Mouse (Mus musculus): ENCODE measurements around the gene Acox3. TPM values are rescaled to one million over a fixed set of nuclear protein-coding genes. Genes with fewer than 3 reads are reported as not detected.

Acox3 gene
- polyA plus RNA-seq (2012; ENCODE audit: insufficient read depth, insufficient read length, missing spikeins): 86.6 and 110 TPM in 2 replicates

DNA sequence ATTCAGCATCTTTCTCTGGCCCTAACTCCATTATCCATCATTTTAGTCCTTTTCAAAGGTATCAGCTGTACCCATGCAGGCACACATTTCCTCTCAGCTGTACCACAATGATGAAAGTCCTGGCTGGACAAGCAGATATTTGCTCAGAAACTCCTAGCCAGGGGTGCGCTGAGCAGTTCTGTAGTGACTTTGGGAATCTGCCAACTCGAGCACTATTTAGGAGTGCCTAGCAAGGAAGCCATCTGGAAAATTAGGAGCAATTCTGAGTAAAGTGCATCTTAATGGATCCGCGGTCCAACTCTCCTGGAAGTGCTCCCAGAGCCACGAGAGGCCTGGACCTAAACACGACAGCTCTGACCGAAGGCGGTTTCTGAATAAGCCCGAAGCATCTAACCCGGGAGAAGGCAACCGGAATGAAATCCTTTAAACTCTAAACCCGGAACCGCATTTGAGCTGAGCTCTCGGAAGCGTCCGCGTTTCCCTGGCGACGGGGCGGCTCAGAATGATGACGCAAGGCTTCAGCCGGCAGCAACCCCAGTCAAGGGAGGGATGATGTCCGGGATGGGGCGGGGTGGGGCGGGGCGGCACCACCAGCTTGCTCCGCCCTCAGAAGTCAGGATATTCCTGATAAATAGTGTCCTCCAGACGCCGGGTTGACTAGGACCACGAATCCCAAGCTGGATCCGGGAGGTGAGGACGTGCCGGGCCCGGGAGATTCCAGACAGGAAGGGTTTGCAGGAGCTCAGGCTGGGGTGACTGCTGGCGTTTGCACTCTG, at the start of gene Acox3:
Acox3 (plus strand) TSS at position 596 of the 776 bp plus-strand sequence.
- no peak for TF ChIP-seq POLR2A (IDR thresholded peaks at IDR 0.05; ENCODE audit: borderline replicate concordance, low read depth, low read length)
- no peak for TF ChIP-seq CTCF (IDR thresholded peaks at IDR 0.05; ENCODE audit: low read depth, low read length)
- H3K4me3 ChIP-seq (ENCODE audit: insufficient read depth, low read length): peak within 1 kb of the TSS; percentile 88
- H3K4me1 ChIP-seq (ENCODE audit: control insufficient read depth, insufficient read depth, low read length): peaks cover 25% of the 10 kb centered on the region
- H3K27ac ChIP-seq (ENCODE audit: insufficient read depth, low read depth, low read length): peak within 1 kb of the TSS; percentile 74

DNA sequence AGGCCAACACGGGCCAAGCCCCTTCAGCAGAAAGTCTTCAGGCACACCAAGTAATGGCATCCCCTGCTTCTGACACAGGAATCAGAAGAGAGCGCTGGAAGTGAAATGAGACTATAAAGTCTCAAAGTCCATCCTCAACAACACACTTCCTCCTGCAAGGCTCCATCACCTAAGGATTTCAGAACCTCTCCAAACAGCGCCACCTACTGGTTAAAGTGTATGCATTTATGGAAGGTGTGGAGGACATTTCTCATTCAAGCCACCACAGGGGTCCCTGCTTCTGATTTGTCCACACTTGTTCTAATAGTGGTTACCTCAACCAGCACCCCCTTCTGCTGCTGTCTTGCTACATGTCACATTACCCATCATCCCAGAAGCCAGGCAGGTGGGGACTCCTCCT, 46.6 kb upstream of the Acox3 start:
- Histone ChIP-seq H3K27ac (ENCODE audit: insufficient read depth, low read depth, low read length) (no peak overlapping the region), H3K4me3 (ENCODE audit: insufficient read depth, low read length) (no peak overlapping the region), H3K4me1 (ENCODE audit: control insufficient read depth, insufficient read depth, low read length) (no peaks in the 10 kb centered on the region)
- TF ChIP-seq POLR2A (IDR thresholded peaks at IDR 0.05; ENCODE audit: borderline replicate concordance, low read depth, low read length) (no peak), CTCF (IDR thresholded peaks at IDR 0.05; ENCODE audit: low read depth, low read length) (no peak)

DNA sequence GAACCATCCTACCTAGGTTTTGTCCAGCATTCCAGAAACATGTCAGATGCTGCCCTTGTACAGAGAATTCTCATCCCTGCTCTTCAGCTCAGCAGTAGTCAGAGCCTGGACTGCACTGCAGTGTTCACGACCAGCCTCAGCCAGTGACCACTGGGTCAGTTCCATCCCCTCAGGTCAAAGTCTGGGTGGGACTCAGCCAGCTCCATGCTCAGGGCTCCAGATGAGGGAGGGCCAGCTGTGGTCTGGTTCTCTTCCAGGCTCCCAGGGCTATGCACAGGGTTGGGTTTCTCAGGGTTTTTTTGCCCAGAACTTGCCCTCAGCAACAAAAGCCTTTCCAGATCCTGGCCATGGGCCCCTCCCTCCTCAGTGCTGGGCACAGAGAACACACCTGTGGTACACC, 45.4 kb upstream of the Acox3 start:
- H3K4me1 ChIP-seq (ENCODE audit: control insufficient read depth, insufficient read depth, low read length): no peaks in the 10 kb centered on the region
- TF ChIP-seq CTCF (IDR thresholded peaks at IDR 0.05; ENCODE audit: low read depth, low read length) (no peak), POLR2A (IDR thresholded peaks at IDR 0.05; ENCODE audit: borderline replicate concordance, low read depth, low read length) (no peak)
- H3K4me3 ChIP-seq (ENCODE audit: insufficient read depth, low read length): no peak overlapping the region
- H3K27ac ChIP-seq (ENCODE audit: insufficient read depth, low read depth, low read length): no peak overlapping the region

DNA sequence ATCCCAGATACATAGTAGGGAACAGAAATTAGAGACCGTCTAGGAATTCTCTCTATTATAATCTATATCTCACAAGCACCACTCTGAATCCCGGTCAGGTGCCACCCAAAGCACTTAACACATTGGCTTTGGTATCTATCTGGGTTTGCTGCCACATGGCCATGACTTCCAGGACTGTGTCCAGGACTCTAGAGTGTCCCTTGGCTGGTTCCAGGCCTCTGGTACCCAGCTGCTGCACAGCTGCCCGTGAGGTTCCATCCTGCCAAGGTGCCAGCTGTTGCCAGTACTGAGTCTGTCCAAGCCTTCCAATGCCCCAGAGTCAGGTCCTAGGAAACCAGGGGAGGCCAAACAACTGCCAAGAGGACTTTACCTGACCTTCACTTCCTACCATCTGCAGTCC, 44.8 kb upstream of the Acox3 start:
- Histone ChIP-seq H3K4me1 (ENCODE audit: control insufficient read depth, insufficient read depth, low read length) (no peaks in the 10 kb centered on the region), H3K27ac (ENCODE audit: insufficient read depth, low read depth, low read length) (no peak overlapping the region), H3K4me3 (ENCODE audit: insufficient read depth, low read length) (no peak overlapping the region)
- no peak for TF ChIP-seq POLR2A (IDR thresholded peaks at IDR 0.05; ENCODE audit: borderline replicate concordance, low read depth, low read length)
- no peak for TF ChIP-seq CTCF (IDR thresholded peaks at IDR 0.05; ENCODE audit: low read depth, low read length)

DNA sequence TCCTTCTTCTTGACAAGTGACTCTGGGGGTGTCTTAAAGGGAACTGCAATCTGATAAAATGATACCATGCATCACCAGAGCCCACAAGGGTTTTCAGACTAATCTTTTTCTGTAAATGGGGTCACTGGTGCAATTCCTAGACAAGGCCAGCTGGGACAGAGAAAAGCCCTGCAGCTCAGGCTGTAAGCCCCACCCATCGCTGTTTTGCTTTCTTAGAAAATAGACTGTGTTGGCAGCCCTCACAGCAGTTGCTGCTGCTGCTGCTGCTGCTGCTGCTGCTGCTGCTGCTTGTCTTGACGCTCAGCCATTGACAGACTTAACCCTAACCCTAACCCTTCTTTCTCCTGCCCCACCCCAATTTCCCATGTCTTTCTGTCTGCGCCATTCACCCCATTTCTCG, 43.3 kb upstream of the Acox3 start:
- Histone ChIP-seq H3K4me3 (ENCODE audit: insufficient read depth, low read length) (no peak overlapping the region), H3K27ac (ENCODE audit: insufficient read depth, low read depth, low read length) (no peak overlapping the region), H3K4me1 (ENCODE audit: control insufficient read depth, insufficient read depth, low read length) (no peaks in the 10 kb centered on the region)
- TF ChIP-seq POLR2A (IDR thresholded peaks at IDR 0.05; ENCODE audit: borderline replicate concordance, low read depth, low read length): no peak
- no peak for TF ChIP-seq CTCF (IDR thresholded peaks at IDR 0.05; ENCODE audit: low read depth, low read length)

DNA sequence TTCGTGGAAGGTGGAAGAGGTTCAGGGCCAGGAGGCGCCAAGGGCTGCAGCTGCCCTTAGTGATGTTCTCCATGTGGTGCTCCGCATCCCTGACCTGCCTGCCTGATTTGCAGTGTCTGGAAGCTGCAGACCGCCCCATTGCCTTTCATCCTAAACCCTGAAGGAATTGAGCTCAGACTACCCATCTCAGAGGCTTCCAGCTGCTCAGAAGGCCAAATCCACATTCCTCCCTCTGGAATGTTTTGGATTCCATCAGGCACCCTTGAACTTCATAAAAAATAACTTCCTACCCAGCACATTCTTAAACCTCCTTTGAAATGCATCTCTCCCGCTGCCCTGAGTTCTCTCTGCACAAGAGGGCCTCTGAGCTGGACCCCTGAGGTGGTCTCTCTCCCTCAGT, 42.3 kb upstream of the Acox3 start:
- TF ChIP-seq POLR2A (IDR thresholded peaks at IDR 0.05; ENCODE audit: borderline replicate concordance, low read depth, low read length) (no peak), CTCF (IDR thresholded peaks at IDR 0.05; ENCODE audit: low read depth, low read length) (no peak)
- H3K27ac ChIP-seq (ENCODE audit: insufficient read depth, low read depth, low read length): no peak overlapping the region
- no peaks in the 10 kb centered on the region for H3K4me1 ChIP-seq (ENCODE audit: control insufficient read depth, insufficient read depth, low read length)
- no peak overlapping the region for H3K4me3 ChIP-seq (ENCODE audit: insufficient read depth, low read length)

DNA sequence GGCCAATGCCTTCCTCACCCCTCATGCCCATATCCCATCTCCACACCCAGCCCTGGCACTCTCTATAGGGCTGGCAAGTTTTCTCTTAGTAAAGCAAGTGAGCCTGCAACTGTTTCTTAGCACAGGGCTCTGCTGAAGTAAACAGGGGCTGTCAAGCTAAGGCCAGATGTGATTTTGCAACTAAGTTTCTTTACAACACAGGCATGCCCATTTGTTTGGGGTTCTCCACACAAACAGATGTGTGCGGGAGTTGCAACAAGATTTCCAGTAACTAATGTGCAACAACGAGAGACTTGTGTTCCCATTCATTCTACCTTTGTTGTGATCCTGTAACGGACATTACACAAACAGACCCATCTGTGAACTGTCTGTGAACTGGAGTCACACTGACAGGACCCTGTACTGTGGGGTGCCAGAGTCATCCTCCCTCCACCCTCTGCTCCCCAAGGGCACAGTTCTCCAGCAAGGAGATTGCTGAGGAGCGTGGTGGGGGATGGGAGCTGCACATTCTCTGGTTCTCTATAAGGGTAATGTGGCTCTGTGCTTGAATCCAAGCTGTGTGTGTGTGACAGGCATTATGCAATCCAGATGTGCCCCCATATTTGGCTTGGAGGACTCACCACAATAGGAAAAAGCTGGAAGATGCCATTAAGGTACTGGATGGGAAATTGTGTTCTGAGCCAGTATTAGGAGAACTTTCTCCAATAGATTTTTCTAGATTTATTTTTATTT, 41.6 kb upstream of the Acox3 start:
- no peak overlapping the region for H3K27ac ChIP-seq (ENCODE audit: insufficient read depth, low read depth, low read length)
- no peak overlapping the region for H3K4me3 ChIP-seq (ENCODE audit: insufficient read depth, low read length)
- no peaks in the 10 kb centered on the region for H3K4me1 ChIP-seq (ENCODE audit: control insufficient read depth, insufficient read depth, low read length)
- TF ChIP-seq POLR2A (IDR thresholded peaks at IDR 0.05; ENCODE audit: borderline replicate concordance, low read depth, low read length) (no peak), CTCF (IDR thresholded peaks at IDR 0.05; ENCODE audit: low read depth, low read length) (no peak)

DNA sequence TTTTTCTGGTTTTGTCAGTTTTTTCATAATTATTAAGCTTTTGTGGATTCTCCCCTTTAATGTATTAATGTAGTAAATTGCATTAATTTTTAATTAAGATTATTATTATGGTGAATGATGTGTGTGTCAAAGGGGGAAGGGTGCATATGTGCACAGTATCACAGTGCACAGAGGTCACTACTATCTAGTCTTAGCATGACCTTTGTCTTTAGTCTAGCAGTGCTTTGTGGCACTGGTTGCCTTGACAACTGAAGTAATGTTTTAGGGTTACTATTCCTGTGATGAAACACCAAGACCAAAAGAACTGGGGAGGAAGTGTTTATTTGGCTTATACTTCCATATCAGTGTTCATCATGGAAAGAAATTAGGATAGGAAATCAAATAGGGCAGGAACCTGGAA, 36.7 kb upstream of the Acox3 start:
- no peak overlapping the region for H3K27ac ChIP-seq (ENCODE audit: insufficient read depth, low read depth, low read length)
- H3K4me3 ChIP-seq (ENCODE audit: insufficient read depth, low read length): no peak overlapping the region
- TF ChIP-seq CTCF (IDR thresholded peaks at IDR 0.05; ENCODE audit: low read depth, low read length): no peak
- TF ChIP-seq POLR2A (IDR thresholded peaks at IDR 0.05; ENCODE audit: borderline replicate concordance, low read depth, low read length): no peak
- H3K4me1 ChIP-seq (ENCODE audit: control insufficient read depth, insufficient read depth, low read length): peaks cover under 1% of the 10 kb centered on the region

DNA sequence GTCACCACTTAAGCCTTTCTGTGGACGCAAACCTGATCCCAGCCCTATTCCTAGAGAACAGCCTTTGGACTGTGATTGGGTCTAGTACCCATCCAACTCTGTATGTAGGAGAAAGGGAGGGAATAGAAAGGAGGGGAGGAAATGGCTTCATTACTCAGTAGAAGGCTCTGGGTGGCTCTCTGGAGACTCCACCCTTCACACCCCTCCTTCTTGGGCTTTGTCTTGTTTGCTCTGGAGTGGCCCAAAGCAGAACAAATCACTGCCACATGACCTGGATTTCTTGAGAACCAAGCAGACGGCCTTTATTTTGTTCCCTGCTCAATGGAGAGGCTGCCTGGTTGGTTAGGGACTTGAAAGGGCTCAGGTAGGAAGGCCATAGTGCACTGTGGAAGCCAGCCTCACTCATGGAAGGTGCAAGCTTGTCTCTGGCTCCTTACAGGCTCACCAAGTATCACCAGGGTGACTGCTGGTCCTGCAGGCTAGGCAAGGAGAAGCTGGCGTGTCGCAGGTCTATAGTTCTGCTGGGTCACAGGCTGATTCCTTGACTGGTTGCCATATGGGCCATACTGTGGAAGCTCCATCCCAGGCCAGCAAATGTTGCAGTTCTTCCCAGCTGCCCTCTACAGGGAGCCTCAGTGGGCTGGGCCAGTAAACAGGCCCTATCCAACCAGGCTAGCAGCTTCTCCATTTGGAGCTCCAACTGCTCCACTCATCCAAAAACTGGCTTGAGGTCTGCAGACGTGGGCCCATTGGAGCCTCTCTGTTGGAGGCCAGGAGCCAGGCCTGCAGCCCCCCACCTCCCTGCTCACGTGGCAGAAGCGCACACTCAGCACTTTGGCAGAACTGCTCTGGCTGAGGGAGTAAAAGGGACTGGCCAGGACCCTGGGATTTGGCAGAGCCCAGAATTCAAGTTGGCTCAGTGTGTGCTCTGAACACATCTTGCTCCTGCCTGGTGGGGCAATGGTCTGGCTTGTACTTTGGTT, 30.7 kb upstream of the Acox3 start:
- TF ChIP-seq CTCF (IDR thresholded peaks at IDR 0.05; ENCODE audit: low read depth, low read length) (no peak), POLR2A (IDR thresholded peaks at IDR 0.05; ENCODE audit: borderline replicate concordance, low read depth, low read length) (no peak)
- H3K4me1 ChIP-seq (ENCODE audit: control insufficient read depth, insufficient read depth, low read length): peaks cover 18% of the 10 kb centered on the region
- no peak overlapping the region for H3K4me3 ChIP-seq (ENCODE audit: insufficient read depth, low read length)
- peak overlapping the region; percentile 73 for H3K27ac ChIP-seq (ENCODE audit: insufficient read depth, low read depth, low read length)

All from bone marrow macrophage, adult 2 months (primary cell).